Comparison of ENCODE assay signal across 7 mouse cellular contexts in the genomic region with DNA sequence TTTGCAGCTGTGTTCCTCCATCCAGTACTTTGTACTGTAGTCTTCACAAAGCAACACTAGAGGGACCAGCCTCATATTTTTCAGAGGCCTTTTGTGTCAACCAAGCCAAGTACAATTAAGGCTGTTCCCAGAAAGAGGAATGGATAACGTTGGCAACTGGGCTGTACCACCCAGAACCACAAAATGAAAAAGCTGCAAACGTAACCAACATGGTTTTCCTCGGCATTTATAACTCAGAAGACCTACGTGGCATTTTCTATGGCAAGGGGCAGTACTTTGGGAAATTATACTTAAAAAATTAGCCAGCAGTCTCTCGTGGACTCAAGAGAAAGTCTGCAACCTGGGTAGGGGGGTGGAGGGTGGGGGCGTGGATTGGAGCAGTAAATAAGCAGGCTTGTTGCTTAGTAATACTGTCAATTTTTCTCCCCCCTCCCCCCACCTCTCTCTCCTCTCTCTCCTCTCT.
DNase-seq lines count a peak whose midpoint lies in the region; ATAC-seq and TF ChIP-seq lines count a peak whose summit lies in the region.

No protein-coding gene starts in this region.

- H3K36me3 ChIP-seq in CH12.LX (replicated peaks in 1 of 2; ENCODE audit: control insufficient read depth in 1 of 2, insufficient read depth in 1 of 2, low read length in 1 of 2) = no peaks in the 10 kb centered on the region
- H3K36me3 ChIP-seq in intestine, embryonic 15.5 days = no peaks in the 10 kb centered on the region
- H3K36me3 ChIP-seq in midbrain, embryonic 13.5 days = no peaks in the 10 kb centered on the region

- no peaks in the 10 kb centered on the region for H3K9me3 ChIP-seq in CH12.LX (replicated peaks; ENCODE audit: low read length)
- no peaks in the 10 kb centered on the region for H3K9me3 ChIP-seq in intestine, embryonic 15.5 days
- H3K9me3 ChIP-seq in midbrain, embryonic 13.5 days = no peaks in the 10 kb centered on the region

- CTCF ChIA-PET in Patski (lab: Charles Lee) = interaction anchor here (0.8 to 2.1 kb wide), 5 partner anchors 11 to 134 kb away, joined by 3 to 6 read pairs (median 4); no protein-coding TSS in a partner anchor

- no peak overlapping the region for H3K4me2 ChIP-seq in CH12.LX (ENCODE audit: insufficient read depth, low read depth, poor library complexity, severe bottlenecking)
- H3K4me2 ChIP-seq in intestine, embryonic 15.5 days (replicated peaks) = peak overlapping the region; percentile 36
- H3K4me2 ChIP-seq in midbrain, embryonic 13.5 days (replicated peaks) = no peak overlapping the region

- H3K9ac ChIP-seq in CH12.LX (ENCODE audit: insufficient read depth, low read depth) = no peak overlapping the region
- H3K9ac ChIP-seq in intestine, embryonic 15.5 days = no peak overlapping the region
- H3K9ac ChIP-seq in midbrain, embryonic 13.5 days (replicated peaks) = no peak overlapping the region

- 31% methylated on average over 6 of the region's 6 CpGs for WGBS in intestine, embryonic 15.5 days
- WGBS in midbrain, embryonic 13.5 days = 38% methylated on average over 6 of the region's 6 CpGs

- in situ Hi-C loops in CH12.LX (cut with MboI; ENCODE audit: low pct_ligation_motif_present, low pct_unique_long_range_greater_than_20kb, low sequenced_read_pairs) (loop anchor here (10.0 kb wide), 1 partner anchor 128 kb away; no protein-coding TSS in a partner anchor), Patski (cut with MboI; ENCODE audit: low pct_unique_long_range_greater_than_20kb) (loop anchor here (10.0 to 25.0 kb wide), 3 partner anchors 320 to 905 kb away; a partner anchor contains a TSS)

- H3K4me1 ChIP-seq in CH12.LX (ENCODE audit: control insufficient read depth in 1 of 2, insufficient read depth in 2 of 2) = peaks cover 0 to 3% of the 10 kb centered on the region in 2 experiments; a peak in 1 of 4 replicates
- 0 out of 2 replicates have a peak, but pooled peaks cover 6% of the 10 kb centered on the region for H3K4me1 ChIP-seq in intestine, embryonic 15.5 days (replicated peaks)
- peaks cover 13% of the 10 kb centered on the region; the same call in 1 of the 2 replicates for H3K4me1 ChIP-seq in midbrain, embryonic 13.5 days (replicated peaks)

- dilution Hi-C loops in CH12.LX (cut with MboI; ENCODE audit: extremely low pct_ligation_motif_present, extremely low pct_unique_long_range_greater_than_20kb, low sequenced_read_pairs) = no loop called here

- TF ChIP-seq CTCF in CH12.LX (conservative IDR thresholded peaks at IDR 0.05 in 1 of 2, IDR thresholded peaks at IDR 0.05 in 1 of 2; ENCODE audit: low read depth in 2 of 2, low read length in 2 of 2) (peak in 1 of 2 experiments; percentile 45; a peak in 2 of 4 replicates), Patski (IDR thresholded peaks at IDR 0.05) (peak; percentile 68)

- no peaks in the 10 kb centered on the region for H3K27me3 ChIP-seq in CH12.LX (replicated peaks)
- no peaks in the 10 kb centered on the region for H3K27me3 ChIP-seq in Patski
- H3K27me3 ChIP-seq in intestine, embryonic 15.5 days (replicated peaks) = no peaks in the 10 kb centered on the region
- H3K27me3 ChIP-seq in midbrain, embryonic 13.5 days = no peaks in the 10 kb centered on the region

- no peak for TF ChIP-seq EP300 in CH12.LX (IDR thresholded peaks at IDR 0.05; ENCODE audit: low read length)

- TF ChIP-seq RAD21 in CH12.LX (IDR thresholded peaks at IDR 0.05; ENCODE audit: low read depth, low read length) = peak; percentile 33

- no peak for TF ChIP-seq POLR2A in CH12.LX (IDR thresholded peaks at IDR 0.05; ENCODE audit: low read depth, low read length)

- POLR2A ChIA-PET in Patski (lab: Charles Lee) = interaction anchor here (0.9 kb wide), 1 partner anchor 14 kb away, joined by 5 read pairs; no protein-coding TSS in a partner anchor

- no peak overlapping the region for H3K4me3 ChIP-seq in CH12.LX (replicated peaks in 1 of 3; ENCODE audit: low read depth in 2 of 3, low read length in 2 of 3, poor library complexity in 1 of 3)
- no peak overlapping the region for H3K4me3 ChIP-seq in intestine, embryonic 15.5 days (replicated peaks)
- no peak overlapping the region for H3K4me3 ChIP-seq in midbrain, embryonic 13.5 days (replicated peaks)

- peak; percentile 76 for ATAC-seq in Patski
- peak; percentile 82 for ATAC-seq in intestine, embryonic 15.5 days
- ATAC-seq in midbrain, embryonic 13.5 days = peak; percentile 85
- no peak for ATAC-seq in megakaryocyte-erythroid progenitor cell, adult 5-6 weeks (replicated peaks; ENCODE audit: low FRiP score, low TSS enrichment, poor library complexity, severe bottlenecking)

- no peak overlapping the region for H3K27ac ChIP-seq in CH12.LX (ENCODE audit: insufficient read depth, low read depth)
- H3K27ac ChIP-seq in intestine, embryonic 15.5 days = 0 out of 2 replicates have a peak overlapping the region, but pooled peaks have one; percentile 36
- peak overlapping the region; percentile 40; the same call in 1 of the 2 replicates for H3K27ac ChIP-seq in midbrain, embryonic 13.5 days

- no peaks in the 10 kb centered on the region for H3K79me2 ChIP-seq in CH12.LX (replicated peaks; ENCODE audit: control insufficient read depth, extremely low read depth, insufficient read depth, poor library complexity, severe bottlenecking)

- DNase-seq in CH12.LX (ENCODE audit: extremely low read depth) (no peak), Patski (ENCODE audit: low read depth, low spot score) (no peak)
- peak; percentile 74 for DNase-seq in forelimb bud, embryonic 11.5 days (ENCODE audit: low read depth, low spot score)
- no peak for DNase-seq in spleen, adult 12 weeks (ENCODE audit: low spot score)

TF ChIP-seq in CH12.LX, 34 proteins besides CTCF, POLR2A, EP300 and RAD21:
- TF ChIP-seq MYC (IDR thresholded peaks at IDR 0.05; ENCODE audit: low read depth, low read length) = no peak
- TF ChIP-seq SMC3 (IDR thresholded peaks at IDR 0.05; ENCODE audit: low read depth, low read length) = peak; percentile 9; the same call in 1 of the 2 replicates
